Mouse (Mus musculus) intestine, embryonic 15.5 days (tissue): ENCODE data around the gene Asap2. TPM values are rescaled to one million over a fixed set of nuclear protein-coding genes. Genes with fewer than 3 reads are reported as not detected.

Experiments used
- ATAC-seq: fragments of 200-750 bp; cut with Nextera tagmentation; 2 replicates; pipeline ENCODE4 v1.8.0; 2017; ENCODE audit warnings: moderate TSS enrichment, moderate library complexity
- H3K27ac ChIP-seq: fragments of 300-500 bp; sonication (generic); 2 replicates; pipeline ENCODE4 v1.5.1; 2015; ENCODE audit warnings: mild to moderate bottlenecking, inconsistent platforms
- H3K27me3 ChIP-seq: fragments of 300-500 bp; sonication (generic); replicated peaks from 2 replicates; pipeline ENCODE4 v1.6.1; 2015; ENCODE audit warnings: inconsistent platforms
- H3K36me3 ChIP-seq: fragments of 300-500 bp; sonication (generic); 2 replicates; pipeline ENCODE4 v1.6.1; 2015; ENCODE audit warnings: inconsistent platforms
- H3K4me1 ChIP-seq: fragments of 300-500 bp; sonication (generic); replicated peaks from 2 replicates; pipeline ENCODE4 v1.6.1; 2015; ENCODE audit warnings: inconsistent platforms
- H3K4me2 ChIP-seq: fragments of 300-500 bp; sonication (generic); replicated peaks from 2 replicates; pipeline ENCODE4 v1.6.1; 2015; ENCODE audit warnings: mild to moderate bottlenecking, inconsistent platforms
- H3K4me3 ChIP-seq: fragments of 300-500 bp; sonication (generic); replicated peaks from 2 replicates; pipeline ENCODE4 v1.5.1; 2015; ENCODE audit warnings: inconsistent platforms
- H3K9ac ChIP-seq: fragments of 300-500 bp; sonication (generic); 2 replicates; pipeline ENCODE4 v1.6.1; 2015; ENCODE audit warnings: inconsistent platforms
- H3K9me3 ChIP-seq: fragments of 300-500 bp; sonication (generic); 2 replicates; pipeline ENCODE4 v1.6.1; 2016; ENCODE audit warnings: inconsistent platforms
- whole genome bisulfite sequencing: fragments of 180-500 bp; shearing (Covaris S2); methylation state at CpG from one replicate; pipeline ENCODE4 v1.1.7; 2015; 5-methylcytosine and 5-hydroxymethylcytosine counted together
- polyA plus RNA-seq: library from polyadenylated mRNA; unstranded; fragments of >200 nt; fragmentation: Nextera tagmentation; extraction: Ambion mirVana; gene quantifications from 2 replicates; pipeline ENCODE4 v1.2.1, GENCODE M21; 2015

The Asap2 gene
- polyA plus RNA-seq, 1 experiment from 2014 or later = 6.9 TPM

DNA sequence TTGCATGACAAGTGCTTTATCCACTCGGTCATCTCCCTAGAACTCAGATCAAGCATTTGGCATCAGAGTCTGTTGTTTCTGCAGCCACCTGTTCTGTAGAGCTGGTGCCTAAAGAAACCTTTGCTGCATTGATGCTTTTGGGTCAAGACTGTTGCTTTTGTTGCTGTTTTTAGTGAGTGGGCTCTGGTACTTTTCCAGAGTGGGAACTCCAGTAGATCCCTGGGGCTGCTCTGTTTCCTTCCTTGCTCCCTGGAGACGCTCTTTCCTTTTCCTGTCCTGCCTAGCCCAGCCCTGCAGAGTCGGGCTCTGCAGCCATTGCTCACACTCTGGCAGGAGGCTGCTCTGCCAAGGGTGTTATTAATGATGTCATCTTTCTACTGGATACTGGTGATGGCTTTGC, 129.2 kb downstream of the Asap2 start:
- Histone ChIP-seq H3K36me3 (no peaks in the 10 kb centered on the region), H3K4me3 (no peak overlapping the region), H3K9ac (no peak overlapping the region), H3K4me2 (no peak overlapping the region), H3K9me3 (no peaks in the 10 kb centered on the region), H3K27me3 (no peaks in the 10 kb centered on the region), H3K27ac (no peak overlapping the region), H3K4me1 (peaks cover 5% of the 10 kb centered on the region; the same call in 1 of the 2 replicates)
- 32% methylated on average over 3 of the region's 3 CpGs for WGBS
- ATAC-seq = peak; percentile 66; the same call in 1 of the 2 replicates

DNA sequence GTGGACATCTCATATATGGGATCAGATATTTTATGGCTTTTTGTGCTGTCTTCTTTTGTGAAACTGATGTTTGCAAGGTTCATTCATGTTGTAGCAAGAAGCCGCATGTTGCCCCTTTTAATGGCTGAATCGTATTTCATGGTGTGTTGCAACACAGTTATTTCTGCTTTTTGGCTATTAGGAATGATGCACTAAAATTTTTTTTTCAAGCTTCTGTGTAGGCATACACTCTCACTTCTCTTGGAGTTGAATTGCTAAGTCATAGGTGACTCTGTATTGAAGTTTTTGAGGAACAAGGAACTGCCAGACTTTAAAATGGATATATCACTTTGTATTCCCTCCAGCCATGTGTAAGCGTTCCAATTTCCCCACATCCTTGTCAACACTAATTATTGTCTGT, 132.6 kb downstream of the Asap2 start:
- Histone ChIP-seq H3K4me3 (no peak overlapping the region), H3K9ac (no peak overlapping the region), H3K9me3 (no peaks in the 10 kb centered on the region), H3K27ac (no peak overlapping the region), H3K27me3 (no peaks in the 10 kb centered on the region), H3K4me2 (no peak overlapping the region), H3K4me1 (peaks cover 18% of the 10 kb centered on the region), H3K36me3 (no peaks in the 10 kb centered on the region)
- ATAC-seq = no peak
- 86% methylated on average over 3 of the region's 3 CpGs for WGBS

DNA sequence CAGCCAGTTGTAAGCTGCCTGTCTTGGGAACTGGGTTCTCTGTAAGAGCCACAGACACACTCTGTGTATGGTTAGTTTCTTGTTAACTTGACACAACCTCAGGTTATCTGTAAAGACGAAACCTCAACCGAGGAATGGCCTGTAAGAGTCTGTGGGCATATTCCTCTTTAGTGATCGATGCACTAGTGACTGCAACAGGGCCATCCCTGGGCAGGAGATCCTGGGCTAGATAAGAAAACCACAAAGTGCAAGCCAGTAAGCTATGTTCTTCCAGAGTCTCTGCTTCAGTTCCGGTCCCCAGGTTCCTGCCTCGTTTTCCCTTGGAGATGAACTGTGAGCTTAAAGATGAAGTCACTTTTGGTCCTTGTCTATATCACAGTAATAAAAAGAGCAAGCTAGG, 133.4 kb downstream of the Asap2 start:
- 71% methylated on average over 5 of the region's 5 CpGs for WGBS
- H3K9ac ChIP-seq = no peak overlapping the region
- H3K4me1 ChIP-seq = peaks cover 20% of the 10 kb centered on the region
- no peak overlapping the region for H3K27ac ChIP-seq
- H3K4me2 ChIP-seq = no peak overlapping the region
- no peak for ATAC-seq
- H3K4me3 ChIP-seq = no peak overlapping the region
- no peaks in the 10 kb centered on the region for H3K27me3 ChIP-seq
- H3K36me3 ChIP-seq = no peaks in the 10 kb centered on the region
- no peaks in the 10 kb centered on the region for H3K9me3 ChIP-seq

DNA sequence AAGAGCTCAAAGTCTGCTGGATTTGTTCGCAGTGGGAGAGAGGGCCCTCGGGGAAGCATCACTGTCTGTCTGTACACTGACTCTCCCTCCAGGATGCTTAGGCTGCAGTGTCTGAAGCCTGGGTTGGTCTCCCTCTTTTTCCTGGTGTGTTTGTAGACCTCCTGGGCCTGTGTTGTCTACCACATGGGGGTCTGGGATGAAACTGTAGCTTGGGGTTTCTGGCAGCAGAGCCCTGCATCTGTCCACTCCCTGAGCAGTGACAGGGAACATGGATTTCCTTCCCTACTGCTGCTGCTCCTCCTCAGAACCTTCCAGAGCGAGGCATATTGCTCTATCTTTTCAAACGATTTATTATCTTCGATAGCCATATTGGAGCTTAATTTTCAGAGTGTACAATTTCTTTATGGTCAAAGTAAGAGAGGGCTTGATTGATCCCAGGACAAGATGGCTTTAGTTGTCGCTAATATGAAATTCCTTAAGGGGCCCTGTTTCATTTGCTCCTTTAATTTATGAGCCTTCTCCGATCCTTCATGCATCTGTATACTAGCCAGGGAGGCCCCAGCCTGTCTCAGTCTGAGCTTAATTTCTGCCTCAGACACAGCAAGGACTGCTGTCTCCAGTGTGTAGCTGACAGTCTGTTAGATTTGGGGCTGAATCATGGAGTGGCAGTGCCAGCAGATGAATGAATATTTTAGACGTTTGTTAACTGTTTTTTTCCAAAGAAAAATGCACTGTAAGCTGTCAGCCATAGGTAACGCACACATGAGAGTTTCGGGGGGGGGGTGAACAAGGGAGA, 135.6 kb downstream of the Asap2 start:
- Histone ChIP-seq H3K9me3 (no peaks in the 10 kb centered on the region), H3K4me2 (no peak overlapping the region), H3K36me3 (no peaks in the 10 kb centered on the region), H3K4me3 (no peak overlapping the region), H3K27ac (0 out of 2 replicates have a peak overlapping the region, but pooled peaks have one; percentile 22), H3K4me1 (peaks cover 21% of the 10 kb centered on the region), H3K9ac (no peak overlapping the region), H3K27me3 (no peaks in the 10 kb centered on the region)
- ATAC-seq = no peak
- 50% methylated on average over 10 of the region's 10 CpGs for WGBS

DNA sequence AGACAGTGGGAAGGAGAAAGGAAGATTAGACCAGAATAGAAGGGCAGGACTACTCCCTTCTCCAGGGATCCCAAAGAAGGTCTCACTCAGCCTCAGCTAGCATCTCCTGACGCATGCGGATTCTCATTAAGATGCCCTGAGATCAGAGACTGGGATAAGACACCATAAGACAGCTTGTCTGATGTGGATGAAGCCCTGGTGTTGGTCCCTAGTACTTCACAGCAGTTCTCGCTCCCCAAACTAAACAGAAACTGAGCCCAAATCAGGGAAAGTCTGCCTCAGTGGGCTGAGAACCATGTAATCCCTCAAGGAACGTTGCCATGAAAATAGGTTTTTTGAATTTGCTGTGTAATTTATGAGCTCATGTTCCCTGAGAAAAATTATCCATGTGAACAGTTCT, 136.3 kb downstream of the Asap2 start:
- 83% methylated on average over 4 of the region's 4 CpGs for WGBS
- H3K9ac ChIP-seq = no peak overlapping the region
- no peak for ATAC-seq
- no peaks in the 10 kb centered on the region for H3K9me3 ChIP-seq
- H3K27ac ChIP-seq = no peak overlapping the region
- H3K4me2 ChIP-seq = no peak overlapping the region
- peaks cover 27% of the 10 kb centered on the region for H3K4me1 ChIP-seq
- no peaks in the 10 kb centered on the region for H3K36me3 ChIP-seq
- H3K27me3 ChIP-seq = no peaks in the 10 kb centered on the region
- H3K4me3 ChIP-seq = no peak overlapping the region

DNA sequence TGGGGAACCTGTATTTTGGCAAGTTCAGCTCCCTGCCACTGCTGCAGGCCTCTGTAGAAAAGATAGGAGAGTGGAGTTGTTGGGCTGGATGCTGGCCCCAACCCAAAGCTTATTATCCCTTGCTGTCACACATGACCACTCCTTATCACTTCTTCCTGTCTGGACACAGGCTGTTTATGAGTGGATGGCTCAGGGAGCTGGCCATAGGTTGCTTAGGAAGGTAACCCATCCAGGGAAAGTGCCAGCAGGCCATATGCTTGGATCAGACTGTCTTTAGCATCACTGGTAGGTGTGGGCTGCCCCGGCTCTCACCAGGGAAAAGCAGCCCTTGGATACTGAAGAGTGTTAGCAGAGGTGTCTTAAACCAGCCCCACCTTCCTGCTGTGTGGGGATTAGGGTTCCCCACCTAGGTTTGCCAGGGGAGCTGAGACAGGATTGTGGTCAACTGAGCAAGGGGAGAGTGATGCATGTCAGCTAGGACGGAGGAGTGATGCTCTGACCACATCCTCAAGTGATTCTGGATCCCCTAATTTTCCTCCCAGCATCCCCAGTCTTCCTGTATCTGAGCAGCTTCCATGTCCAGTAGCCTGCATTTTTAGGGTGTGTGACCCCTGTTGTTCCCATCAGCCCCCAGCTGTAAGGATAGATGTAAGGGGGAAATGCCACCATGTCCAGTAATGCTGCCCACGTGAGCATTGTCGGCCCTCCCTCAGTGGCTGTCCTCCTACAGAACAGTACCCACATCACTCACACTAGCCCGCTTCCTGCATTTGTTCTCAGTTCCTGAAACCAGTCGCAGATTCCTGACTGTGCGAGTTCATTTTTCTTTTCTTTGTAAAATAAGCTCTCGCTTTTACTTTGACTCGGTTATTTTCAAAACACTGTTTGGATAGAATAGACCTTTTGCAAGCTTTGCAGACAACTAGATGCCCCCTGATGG, 138.9 kb downstream of the Asap2 start:
- H3K27ac ChIP-seq = no peak overlapping the region
- H3K4me1 ChIP-seq = peaks cover 51% of the 10 kb centered on the region
- ATAC-seq = no peak
- no peak overlapping the region for H3K4me3 ChIP-seq
- H3K36me3 ChIP-seq = no peaks in the 10 kb centered on the region
- H3K9ac ChIP-seq = no peak overlapping the region
- 79% methylated on average over 9 of the region's 9 CpGs for WGBS
- no peak overlapping the region for H3K4me2 ChIP-seq
- H3K9me3 ChIP-seq = no peaks in the 10 kb centered on the region
- no peaks in the 10 kb centered on the region for H3K27me3 ChIP-seq

DNA sequence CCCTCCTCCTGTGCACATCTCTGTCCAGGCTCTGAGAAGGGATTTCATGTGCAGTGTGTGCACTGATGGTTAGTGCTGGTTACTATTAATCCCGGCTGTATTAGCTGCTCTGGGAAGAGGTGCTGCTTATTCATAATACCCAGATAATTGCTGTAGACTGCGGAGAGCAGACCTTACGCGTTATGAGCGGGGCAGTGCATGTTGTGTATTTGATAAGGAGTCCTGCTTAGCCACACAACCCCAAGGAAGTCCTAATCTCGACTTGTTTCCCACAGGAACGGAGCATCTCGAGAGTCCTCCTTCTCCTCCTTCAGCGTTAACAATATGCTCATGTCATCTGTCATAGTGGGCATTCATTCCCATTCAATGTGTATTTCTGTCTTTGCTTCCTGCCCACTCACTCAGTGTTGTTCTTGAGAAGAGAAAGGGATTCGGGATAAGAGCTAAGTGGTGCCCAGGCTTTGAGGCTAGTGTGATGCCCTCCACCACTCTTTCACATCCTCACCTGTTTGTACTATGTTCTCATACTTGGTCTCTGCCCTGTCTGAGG, 140.1 kb downstream of the Asap2 start:
- 80% methylated on average over 10 of the region's 10 CpGs for WGBS
- Histone ChIP-seq H3K4me3 (no peak overlapping the region), H3K36me3 (no peaks in the 10 kb centered on the region), H3K27me3 (no peaks in the 10 kb centered on the region), H3K4me1 (peaks cover 52% of the 10 kb centered on the region), H3K27ac (no peak overlapping the region), H3K9ac (no peak overlapping the region), H3K9me3 (no peaks in the 10 kb centered on the region), H3K4me2 (no peak overlapping the region)
- no peak for ATAC-seq

DNA sequence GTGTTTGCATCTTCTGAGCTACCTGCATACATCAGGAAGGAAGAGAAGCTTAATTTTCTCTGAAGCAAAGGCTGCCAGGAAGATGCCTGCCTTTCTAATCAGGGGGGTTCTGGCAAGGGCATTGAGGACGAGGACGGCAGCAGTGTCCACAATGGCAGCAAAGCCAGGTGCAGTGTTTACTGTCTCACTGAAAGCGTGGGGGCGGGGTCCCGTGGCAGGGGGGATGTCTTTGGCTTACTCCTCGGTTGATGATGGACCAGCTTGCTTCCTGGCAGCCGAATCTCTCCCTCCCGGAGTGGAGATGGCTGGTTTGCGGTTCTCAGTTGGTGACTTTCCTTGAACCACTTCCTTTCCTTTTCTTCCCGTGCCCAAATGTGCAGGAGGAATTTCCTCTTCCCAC, 142.3 kb downstream of the Asap2 start:
- WGBS = 29% methylated on average over 10 of the region's 10 CpGs
- no peaks in the 10 kb centered on the region for H3K9me3 ChIP-seq
- H3K27me3 ChIP-seq = no peaks in the 10 kb centered on the region
- H3K36me3 ChIP-seq = no peaks in the 10 kb centered on the region
- H3K9ac ChIP-seq = no peak overlapping the region
- peaks cover 53% of the 10 kb centered on the region for H3K4me1 ChIP-seq
- no peak overlapping the region for H3K4me2 ChIP-seq
- no peak overlapping the region for H3K4me3 ChIP-seq
- peak overlapping the region; percentile 4; the same call in 1 of the 2 replicates for H3K27ac ChIP-seq
- no peak for ATAC-seq

DNA sequence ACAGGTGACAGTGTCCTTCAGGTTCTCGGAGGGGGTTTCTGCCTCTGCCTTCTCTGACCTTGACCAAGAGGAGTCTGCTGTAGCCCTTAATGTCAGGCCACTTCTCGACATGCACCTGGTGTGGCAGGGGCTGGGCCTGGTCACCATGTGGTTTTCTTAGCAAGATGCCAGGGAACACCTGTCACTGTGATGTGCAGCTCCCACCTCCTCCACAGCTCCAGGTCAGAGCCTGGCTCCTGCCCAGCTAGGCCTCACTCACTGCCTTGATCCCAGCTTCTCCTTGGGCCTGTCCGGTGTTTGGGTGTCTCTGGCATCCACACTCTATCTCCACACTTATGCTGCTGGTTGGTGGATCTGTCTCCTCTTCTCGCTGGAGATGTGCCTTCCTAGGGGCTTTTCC, 142.8 kb downstream of the Asap2 start:
- H3K9ac ChIP-seq = no peak overlapping the region
- H3K27ac ChIP-seq = peak overlapping the region; percentile 25; the same call in 1 of the 2 replicates
- H3K4me1 ChIP-seq = peaks cover 53% of the 10 kb centered on the region
- H3K27me3 ChIP-seq = no peaks in the 10 kb centered on the region
- H3K4me3 ChIP-seq = no peak overlapping the region
- H3K9me3 ChIP-seq = no peaks in the 10 kb centered on the region
- 65% methylated on average over 4 of the region's 4 CpGs for WGBS
- H3K36me3 ChIP-seq = no peaks in the 10 kb centered on the region
- no peak overlapping the region for H3K4me2 ChIP-seq
- ATAC-seq = no peak

DNA sequence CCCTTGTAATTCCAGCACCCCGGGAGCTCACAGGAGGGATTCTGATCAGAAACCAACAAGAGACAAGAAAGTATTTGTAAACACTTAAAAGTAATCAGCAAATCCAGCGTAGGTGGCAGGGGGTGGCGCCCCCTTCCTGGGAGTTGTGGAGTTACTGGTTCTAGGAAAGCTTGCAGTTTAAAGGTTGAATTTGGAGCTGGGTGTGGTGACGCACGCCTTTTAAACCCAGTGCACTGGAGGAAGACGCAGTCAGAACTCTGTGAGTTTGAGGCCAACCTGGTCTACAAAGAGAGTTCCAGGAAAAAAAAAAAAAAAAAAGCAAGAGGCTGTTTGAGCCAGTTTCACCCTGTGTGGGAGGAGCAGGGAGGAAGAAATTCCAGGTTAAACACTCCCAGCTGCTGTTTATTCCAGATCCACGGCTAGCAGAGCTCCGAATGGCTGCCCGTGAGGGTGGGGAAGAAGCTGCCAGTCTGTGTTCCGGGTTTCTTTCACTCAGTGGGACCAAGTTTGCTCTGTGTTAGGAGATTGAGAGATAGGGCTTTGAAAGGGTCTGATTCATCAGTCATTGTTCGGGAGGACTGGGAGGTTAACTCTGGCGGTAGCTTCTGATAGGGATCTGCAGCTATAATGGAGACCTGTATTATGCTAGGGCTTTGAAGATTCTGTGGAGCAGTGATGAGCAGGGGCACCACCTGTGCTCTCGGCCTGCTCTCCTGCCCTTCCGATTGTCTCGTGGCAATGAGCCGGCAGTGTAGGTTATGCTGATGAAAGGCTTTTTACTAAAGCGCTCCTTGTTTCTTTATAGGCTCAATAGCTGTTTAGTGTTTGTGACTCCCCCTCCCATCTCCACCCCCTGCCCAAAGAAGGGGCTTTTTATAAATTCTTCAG, 144.0 kb downstream of the Asap2 start:
- Histone ChIP-seq H3K27ac (peak overlapping the region; percentile 73), H3K27me3 (no peaks in the 10 kb centered on the region), H3K4me3 (no peak overlapping the region), H3K9ac (no peak overlapping the region), H3K36me3 (no peaks in the 10 kb centered on the region), H3K4me1 (peaks cover 51% of the 10 kb centered on the region), H3K4me2 (peak overlapping the region; percentile 11; the same call in 1 of the 2 replicates), H3K9me3 (no peaks in the 10 kb centered on the region)
- peak; percentile 44 for ATAC-seq
- WGBS = 40% methylated on average over 17 of the region's 17 CpGs

DNA sequence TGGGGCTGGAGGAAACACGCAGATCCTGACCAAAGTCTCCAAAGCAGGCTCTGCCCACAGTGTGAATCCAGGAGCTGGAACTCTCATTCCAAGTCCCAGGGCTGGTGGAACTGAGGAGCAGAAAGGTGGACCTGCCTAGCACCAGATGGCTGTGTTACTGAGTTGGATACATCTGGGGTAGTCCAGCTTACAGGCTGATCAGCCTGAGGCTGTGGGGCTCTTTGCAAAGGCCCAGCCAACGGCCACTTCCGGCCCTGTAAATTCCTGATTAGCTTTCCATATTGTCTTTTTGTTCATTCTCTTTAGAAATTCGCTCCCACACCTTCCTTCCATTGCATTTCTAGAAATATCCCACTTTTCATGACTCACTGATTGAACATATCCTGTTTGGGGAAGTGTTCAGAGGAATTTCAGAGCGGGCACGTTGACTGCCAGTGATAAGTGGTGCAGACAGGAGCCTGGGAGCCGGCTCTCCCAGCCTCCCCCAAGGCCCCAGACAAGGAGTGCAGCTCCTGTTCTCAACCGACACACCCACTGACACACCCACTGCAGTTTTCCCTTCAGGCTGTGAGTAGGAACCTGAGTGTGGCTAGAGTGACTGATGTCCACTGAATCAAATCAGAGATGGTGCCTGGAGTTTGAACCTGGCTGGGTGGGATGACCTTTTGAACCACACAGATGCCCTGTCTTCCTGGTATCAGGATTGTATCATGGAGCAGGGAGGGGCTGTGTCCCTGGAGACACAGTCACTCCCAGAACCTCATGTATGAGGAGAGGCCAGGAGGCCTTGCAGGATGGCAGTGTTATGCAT, 145.6 kb downstream of the Asap2 start:
- Histone ChIP-seq H3K36me3 (no peaks in the 10 kb centered on the region), H3K9me3 (no peaks in the 10 kb centered on the region), H3K4me3 (no peak overlapping the region), H3K4me2 (no peak overlapping the region), H3K9ac (no peak overlapping the region), H3K27me3 (no peaks in the 10 kb centered on the region), H3K4me1 (peaks cover 51% of the 10 kb centered on the region), H3K27ac (peak overlapping the region; percentile 77)
- ATAC-seq = peak; percentile 91
- 34% methylated on average over 8 of the region's 8 CpGs for WGBS
